Mouse (Mus musculus) ovary, postnatal 36 days (tissue): ENCODE measurements around the gene Mrpl33.
"Not testable (repeated sequence)": the region's sequence is repeated elsewhere in the genome, so short reads cannot be mapped to it uniquely, and the experiment has no call there.

Experiments used
- DNase-seq: peaks from one replicate; pipeline ENCODE4 v3.0.0; 2022; ENCODE audit warnings: low spot score, mixed read lengths

The Mrpl33 gene

GRCm38 (mm10) chr5:31596481-31597429 lies at the start of gene Mrpl33:
Gene Mrpl33 (plus strand): TSS chr5:31596935.
- DNase-seq, result peak; percentile 53

- no peak for DNase-seq
These were observed 37.3 kb upstream of the Mrpl33 start for GRCm38 (mm10) chr5:31559401-31559800.

GRCm38 (mm10) chr5:31560352-31560751 lies 36.4 kb upstream of the Mrpl33 start:
- DNase-seq, result no peak

- DNase-seq, result no peak
These were observed 34.6 kb upstream of the Mrpl33 start for GRCm38 (mm10) chr5:31562036-31562666.

- DNase-seq, result peak; percentile 59
These were observed 33.2 kb upstream of the Mrpl33 start for GRCm38 (mm10) chr5:31563496-31563895.

- no peak for DNase-seq
These were observed 32.8 kb upstream of the Mrpl33 start for GRCm38 (mm10) chr5:31563905-31564304.

- no peak for DNase-seq
These were observed 31.8 kb upstream of the Mrpl33 start for GRCm38 (mm10) chr5:31564976-31565375.

GRCm38 (mm10) chr5:31566026-31566425 lies 30.7 kb upstream of the Mrpl33 start:
- no peak for DNase-seq

GRCm38 (mm10) chr5:31566457-31566856 lies 30.3 kb upstream of the Mrpl33 start:
- DNase-seq, result no peak

- no peak for DNase-seq
These were observed 28.6 kb upstream of the Mrpl33 start for GRCm38 (mm10) chr5:31567951-31568657.

- DNase-seq, result peak; percentile 25
These were observed 25.6 kb upstream of the Mrpl33 start for GRCm38 (mm10) chr5:31571023-31571608.

- no peak for DNase-seq
These were observed 23.0 kb upstream of the Mrpl33 start for GRCm38 (mm10) chr5:31573722-31574121.

- no peak for DNase-seq
These were observed 20.2 kb upstream of the Mrpl33 start for GRCm38 (mm10) chr5:31576539-31576975.

- DNase-seq, result no peak
These were observed 15.5 kb upstream of the Mrpl33 start for GRCm38 (mm10) chr5:31581263-31581662.

GRCm38 (mm10) chr5:31581932-31582331 lies 14.8 kb upstream of the Mrpl33 start:
- DNase-seq, result no peak

GRCm38 (mm10) chr5:31583261-31583660 lies 13.5 kb upstream of the Mrpl33 start:
- no peak for DNase-seq

GRCm38 (mm10) chr5:31585526-31585925 lies 11.2 kb upstream of the Mrpl33 start:
- no peak for DNase-seq

GRCm38 (mm10) chr5:31588016-31588415 lies 8.7 kb upstream of the Mrpl33 start:
- DNase-seq, result no peak

- DNase-seq, result not testable (repeated sequence)
These were observed 8.1 kb upstream of the Mrpl33 start for GRCm38 (mm10) chr5:31588672-31589071.

- no peak for DNase-seq
These were observed 6.9 kb upstream of the Mrpl33 start for GRCm38 (mm10) chr5:31589711-31590319.

- no peak for DNase-seq
These were observed 5.6 kb upstream of the Mrpl33 start for GRCm38 (mm10) chr5:31591122-31591521.

- DNase-seq, result no peak
These were observed 867 bp upstream of the Mrpl33 start for GRCm38 (mm10) chr5:31595868-31596267.
